Mouse (Mus musculus): ENCODE data around the gene Bicc1. TPM values are rescaled to one million over a fixed set of nuclear protein-coding genes. Genes with fewer than 3 reads are reported as not detected.

Bicc1 gene
- polyA plus RNA-seq, 1 experiment from 2014 or later = 3.5 TPM

GRCm38 (mm10) chr10:71060269-71060668, 99.2 kb downstream of the Bicc1 start:
- no peak overlapping the region for H3K27ac ChIP-seq (ENCODE audit: low read length)
- peak; percentile 48; the same call in 1 of the 2 replicates for ATAC-seq (ENCODE audit: low read depth)
- no peak overlapping the region for H3K4me2 ChIP-seq (ENCODE audit: low read depth, low read length)
- H3K4me1 ChIP-seq (ENCODE audit: control insufficient read depth, low read depth, low read length) = no peaks in the 10 kb centered on the region; the same call in 1 of the 2 replicates
- 52% methylated on average over 2 of the region's 2 CpGs for WGBS (ENCODE audit: insufficient replicate concordance)
- H3K9ac ChIP-seq (ENCODE audit: low read depth, low read length) = no peak overlapping the region
- H3K36me3 ChIP-seq (ENCODE audit: control insufficient read depth, insufficient read depth) = no peaks in the 10 kb centered on the region
- no peaks in the 10 kb centered on the region for H3K9me3 ChIP-seq (replicated peaks; ENCODE audit: control insufficient read depth, low read length)
- H3K27me3 ChIP-seq (ENCODE audit: control insufficient read depth, insufficient read depth, low read depth, low read length) = no peaks in the 10 kb centered on the region
- no peak overlapping the region for H3K4me3 ChIP-seq (ENCODE audit: low read depth, low read length)

GRCm38 (mm10) chr10:71058616-71059247, 100.8 kb downstream of the Bicc1 start:
- Histone ChIP-seq H3K36me3 (ENCODE audit: control insufficient read depth, insufficient read depth) (no peaks in the 10 kb centered on the region), H3K9ac (ENCODE audit: low read depth, low read length) (no peak overlapping the region), H3K4me3 (ENCODE audit: low read depth, low read length) (no peak overlapping the region), H3K9me3 (replicated peaks; ENCODE audit: control insufficient read depth, low read length) (no peaks in the 10 kb centered on the region), H3K27ac (ENCODE audit: low read length) (no peak overlapping the region), H3K27me3 (ENCODE audit: control insufficient read depth, insufficient read depth, low read depth, low read length) (no peaks in the 10 kb centered on the region), H3K4me2 (ENCODE audit: low read depth, low read length) (no peak overlapping the region), H3K4me1 (ENCODE audit: control insufficient read depth, low read depth, low read length) (no peaks in the 10 kb centered on the region; the same call in 1 of the 2 replicates)
- ATAC-seq (ENCODE audit: low read depth) = peak; percentile 41
- 47% methylated on average over 14 of the region's 14 CpGs for WGBS (ENCODE audit: insufficient replicate concordance)

- Histone ChIP-seq H3K4me2 (ENCODE audit: low read depth, low read length) (no peak overlapping the region), H3K36me3 (ENCODE audit: control insufficient read depth, insufficient read depth) (no peaks in the 10 kb centered on the region), H3K4me1 (ENCODE audit: control insufficient read depth, low read depth, low read length) (no peaks in the 10 kb centered on the region; the same call in 1 of the 2 replicates), H3K27ac (ENCODE audit: low read length) (no peak overlapping the region), H3K4me3 (ENCODE audit: low read depth, low read length) (no peak overlapping the region), H3K9me3 (replicated peaks; ENCODE audit: control insufficient read depth, low read length) (no peaks in the 10 kb centered on the region), H3K9ac (ENCODE audit: low read depth, low read length) (no peak overlapping the region), H3K27me3 (ENCODE audit: control insufficient read depth, insufficient read depth, low read depth, low read length) (no peaks in the 10 kb centered on the region)
- no peak for ATAC-seq (ENCODE audit: low read depth)
- WGBS (ENCODE audit: insufficient replicate concordance) = 65% methylated on average over 5 of the region's 5 CpGs
Measured at GRCm38 (mm10) chr10:71058070-71058469, 101.4 kb downstream of the Bicc1 start.

GRCm38 (mm10) chr10:71052748-71053147, 106.8 kb downstream of the Bicc1 start:
- no peaks in the 10 kb centered on the region for H3K27me3 ChIP-seq (ENCODE audit: control insufficient read depth, insufficient read depth, low read depth, low read length)
- H3K4me1 ChIP-seq (ENCODE audit: control insufficient read depth, low read depth, low read length) = no peaks in the 10 kb centered on the region
- H3K4me2 ChIP-seq (ENCODE audit: low read depth, low read length) = no peak overlapping the region
- no peak overlapping the region for H3K27ac ChIP-seq (ENCODE audit: low read length)
- no peak overlapping the region for H3K9ac ChIP-seq (ENCODE audit: low read depth, low read length)
- no peaks in the 10 kb centered on the region for H3K36me3 ChIP-seq (ENCODE audit: control insufficient read depth, insufficient read depth)
- 69% methylated on average over 9 of the region's 9 CpGs for WGBS (ENCODE audit: insufficient replicate concordance)
- no peaks in the 10 kb centered on the region for H3K9me3 ChIP-seq (replicated peaks; ENCODE audit: control insufficient read depth, low read length)
- ATAC-seq (ENCODE audit: low read depth) = no peak
- no peak overlapping the region for H3K4me3 ChIP-seq (ENCODE audit: low read depth, low read length)

- Histone ChIP-seq H3K27me3 (ENCODE audit: control insufficient read depth, insufficient read depth, low read depth, low read length) (no peaks in the 10 kb centered on the region), H3K9ac (ENCODE audit: low read depth, low read length) (no peak overlapping the region), H3K4me2 (ENCODE audit: low read depth, low read length) (no peak overlapping the region), H3K9me3 (replicated peaks; ENCODE audit: control insufficient read depth, low read length) (no peaks in the 10 kb centered on the region), H3K36me3 (ENCODE audit: control insufficient read depth, insufficient read depth) (no peaks in the 10 kb centered on the region), H3K4me1 (ENCODE audit: control insufficient read depth, low read depth, low read length) (no peaks in the 10 kb centered on the region), H3K27ac (ENCODE audit: low read length) (no peak overlapping the region), H3K4me3 (ENCODE audit: low read depth, low read length) (no peak overlapping the region)
- no peak for ATAC-seq (ENCODE audit: low read depth)
- WGBS (ENCODE audit: insufficient replicate concordance) = 62% methylated on average over 7 of the region's 7 CpGs
Measured at GRCm38 (mm10) chr10:71052208-71052607, 107.3 kb downstream of the Bicc1 start.

- 67% methylated on average over 10 of the region's 10 CpGs for WGBS (ENCODE audit: insufficient replicate concordance)
- H3K9me3 ChIP-seq (replicated peaks; ENCODE audit: control insufficient read depth, low read length) = no peaks in the 10 kb centered on the region
- H3K9ac ChIP-seq (ENCODE audit: low read depth, low read length) = no peak overlapping the region
- no peak overlapping the region for H3K4me2 ChIP-seq (ENCODE audit: low read depth, low read length)
- ATAC-seq (ENCODE audit: low read depth) = no peak
- no peaks in the 10 kb centered on the region for H3K36me3 ChIP-seq (ENCODE audit: control insufficient read depth, insufficient read depth)
- no peaks in the 10 kb centered on the region for H3K27me3 ChIP-seq (ENCODE audit: control insufficient read depth, insufficient read depth, low read depth, low read length)
- no peak overlapping the region for H3K4me3 ChIP-seq (ENCODE audit: low read depth, low read length)
- H3K27ac ChIP-seq (ENCODE audit: low read length) = no peak overlapping the region
- no peaks in the 10 kb centered on the region for H3K4me1 ChIP-seq (ENCODE audit: control insufficient read depth, low read depth, low read length)
Measured at GRCm38 (mm10) chr10:71050722-71051333, 108.7 kb downstream of the Bicc1 start.

GRCm38 (mm10) chr10:71049294-71049693, 110.2 kb downstream of the Bicc1 start:
- no peak overlapping the region for H3K9ac ChIP-seq (ENCODE audit: low read depth, low read length)
- no peak overlapping the region for H3K4me3 ChIP-seq (ENCODE audit: low read depth, low read length)
- no peaks in the 10 kb centered on the region for H3K9me3 ChIP-seq (replicated peaks; ENCODE audit: control insufficient read depth, low read length)
- no peak overlapping the region for H3K4me2 ChIP-seq (ENCODE audit: low read depth, low read length)
- no peaks in the 10 kb centered on the region for H3K27me3 ChIP-seq (ENCODE audit: control insufficient read depth, insufficient read depth, low read depth, low read length)
- ATAC-seq (ENCODE audit: low read depth) = no peak
- WGBS (ENCODE audit: insufficient replicate concordance) = 76% methylated on average over 17 of the region's 17 CpGs
- H3K4me1 ChIP-seq (ENCODE audit: control insufficient read depth, low read depth, low read length) = no peaks in the 10 kb centered on the region
- no peak overlapping the region for H3K27ac ChIP-seq (ENCODE audit: low read length)
- no peaks in the 10 kb centered on the region for H3K36me3 ChIP-seq (ENCODE audit: control insufficient read depth, insufficient read depth)

GRCm38 (mm10) chr10:71044410-71044809, 115.1 kb downstream of the Bicc1 start:
- Histone ChIP-seq H3K36me3 (ENCODE audit: control insufficient read depth, insufficient read depth) (no peaks in the 10 kb centered on the region), H3K9ac (ENCODE audit: low read depth, low read length) (no peak overlapping the region), H3K9me3 (replicated peaks; ENCODE audit: control insufficient read depth, low read length) (no peaks in the 10 kb centered on the region), H3K4me1 (ENCODE audit: control insufficient read depth, low read depth, low read length) (no peaks in the 10 kb centered on the region), H3K4me2 (ENCODE audit: low read depth, low read length) (no peak overlapping the region), H3K27me3 (ENCODE audit: control insufficient read depth, insufficient read depth, low read depth, low read length) (no peaks in the 10 kb centered on the region), H3K4me3 (ENCODE audit: low read depth, low read length) (no peak overlapping the region), H3K27ac (ENCODE audit: low read length) (no peak overlapping the region)
- ATAC-seq (ENCODE audit: low read depth) = no peak
- WGBS (ENCODE audit: insufficient replicate concordance) = 71% methylated on average over 1 of the region's 1 CpGs

- Histone ChIP-seq H3K9ac (ENCODE audit: low read depth, low read length) (no peak overlapping the region), H3K4me3 (ENCODE audit: low read depth, low read length) (no peak overlapping the region), H3K27ac (ENCODE audit: low read length) (no peak overlapping the region), H3K4me1 (ENCODE audit: control insufficient read depth, low read depth, low read length) (no peaks in the 10 kb centered on the region), H3K36me3 (ENCODE audit: control insufficient read depth, insufficient read depth) (no peaks in the 10 kb centered on the region), H3K27me3 (ENCODE audit: control insufficient read depth, insufficient read depth, low read depth, low read length) (no peaks in the 10 kb centered on the region), H3K4me2 (ENCODE audit: low read depth, low read length) (no peak overlapping the region), H3K9me3 (replicated peaks; ENCODE audit: control insufficient read depth, low read length) (no peaks in the 10 kb centered on the region)
- ATAC-seq (ENCODE audit: low read depth) = no peak
- WGBS (ENCODE audit: insufficient replicate concordance) = 55% methylated on average over 4 of the region's 4 CpGs
Measured at GRCm38 (mm10) chr10:71041874-71042273, 117.6 kb downstream of the Bicc1 start.
